Mouse (Mus musculus): ENCODE measurements around the gene Spata25. TPM values are rescaled to one million over a fixed set of nuclear protein-coding genes. Genes with fewer than 3 reads are reported as not detected.

The Spata25 gene
- polyA plus RNA-seq, 1 experiment from 2014 or later: not detected

- Histone ChIP-seq H3K4me1 (ENCODE audit: insufficient read depth) (peaks cover 16% of the 10 kb centered on the region), H3K27me3 (ENCODE audit: insufficient read depth, low read length) (no peaks in the 10 kb centered on the region), H3K36me3 (replicated peaks; ENCODE audit: insufficient read depth, low read length) (peaks cover 16% of the 10 kb centered on the region), H3K4me2 (ENCODE audit: low read depth, low read length) (peak within 1 kb of the TSS; percentile 98), H3K4me3 (ENCODE audit: low read depth, low read length) (peak within 1 kb of the TSS; percentile 60), H3K9ac (replicated peaks) (peak within 1 kb of the TSS; percentile 71), H3K27ac (ENCODE audit: low read depth) (peak within 1 kb of the TSS; percentile 88), H3K9me3 (ENCODE audit: low read length) (no peaks in the 10 kb centered on the region)
- TF ChIP-seq CTCF (IDR thresholded peaks at IDR 0.05; ENCODE audit: low read depth): peak; percentile 51
- peak; percentile 49; the same call in 1 of the 2 replicates for TF ChIP-seq EP300 (IDR thresholded peaks at IDR 0.05; ENCODE audit: low read depth)
- ATAC-seq (peak; percentile 67), DNase-seq (peak; percentile 89)
- WGBS (ENCODE audit: insufficient replicate concordance): 0% methylated on average over 31 of the region's 31 CpGs
Observed at GRCm38 (mm10) chr2:164833314-164833959, 5.1 kb upstream of the Spata25 start, which contains the start of gene Neurl2. Gene Neurl2, minus strand, starts transcription at chr2:164833456.

DNA sequence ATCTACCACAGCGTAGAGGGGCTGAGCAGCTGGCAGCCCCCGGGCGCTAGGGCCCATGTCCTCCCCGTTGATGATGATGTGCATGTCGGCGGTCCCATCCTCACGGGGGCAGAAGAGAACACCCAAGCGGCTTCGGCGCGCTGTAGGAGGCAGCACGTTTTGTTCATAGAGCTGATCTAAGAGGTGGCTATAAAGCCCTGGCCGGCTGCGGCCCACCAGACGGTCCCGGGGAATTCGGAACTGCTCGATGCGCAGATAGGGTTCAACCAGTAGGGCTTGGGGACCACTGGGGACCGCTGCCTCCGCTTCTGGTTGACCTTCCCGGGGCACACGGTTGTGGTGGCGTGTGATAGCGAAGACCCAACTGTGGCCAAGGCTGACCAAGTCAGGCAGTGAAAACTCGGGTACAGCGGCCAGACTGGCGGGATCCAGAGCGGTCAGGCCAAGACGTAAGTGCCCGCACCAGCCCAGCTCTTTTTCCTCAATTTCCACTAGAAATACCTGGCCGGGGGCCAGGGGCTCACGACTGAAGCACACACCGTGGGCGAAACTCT, 4.5 kb upstream of the Spata25 start, which contains the start of gene Ctsa:
Gene Ctsa (plus strand): TSS at position 126 of the 554 bp plus-strand sequence.
- Histone ChIP-seq H3K9me3 (ENCODE audit: low read length) (no peaks in the 10 kb centered on the region), H3K27me3 (ENCODE audit: insufficient read depth, low read length) (no peaks in the 10 kb centered on the region), H3K4me3 (ENCODE audit: low read depth, low read length) (peak within 1 kb of the TSS; percentile 60), H3K27ac (ENCODE audit: low read depth) (peak within 1 kb of the TSS; percentile 88), H3K4me1 (ENCODE audit: insufficient read depth) (peaks cover 16% of the 10 kb centered on the region), H3K9ac (replicated peaks) (peak within 1 kb of the TSS; percentile 71), H3K36me3 (replicated peaks; ENCODE audit: insufficient read depth, low read length) (peaks cover 11% of the 10 kb centered on the region), H3K4me2 (ENCODE audit: low read depth, low read length) (peak within 1 kb of the TSS; percentile 98)
- TF ChIP-seq EP300 (IDR thresholded peaks at IDR 0.05; ENCODE audit: low read depth) (no peak), CTCF (IDR thresholded peaks at IDR 0.05; ENCODE audit: low read depth) (peak; percentile 85)
- WGBS (ENCODE audit: insufficient replicate concordance): 1% methylated on average over 35 of the region's 35 CpGs
- peak; percentile 83 for DNase-seq
- ATAC-seq: peak; percentile 69

- WGBS (ENCODE audit: insufficient replicate concordance): 60% methylated on average over 16 of the region's 16 CpGs
Observed at GRCm38 (mm10) chr2:164832032-164832747, 3.9 kb upstream of the Spata25 start.

DNA sequence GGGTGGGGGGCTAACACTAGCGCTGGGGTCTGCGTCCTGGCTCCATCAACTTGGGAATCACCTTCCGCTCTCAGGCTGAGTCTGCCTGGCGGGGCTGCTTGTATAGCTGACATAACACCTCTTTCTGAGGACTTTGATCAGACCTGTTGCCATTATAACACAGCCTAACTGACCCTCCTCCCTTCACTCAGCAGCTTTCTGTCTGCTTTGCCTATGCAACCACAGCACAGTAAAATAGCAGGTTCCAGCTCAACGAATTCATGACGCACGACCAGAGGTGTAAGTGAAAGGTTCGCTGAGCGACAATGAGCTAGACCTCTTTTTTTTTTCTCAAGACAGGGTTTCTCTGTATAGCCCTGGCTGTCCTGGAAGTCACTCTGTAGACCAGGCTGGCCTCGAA, 2.7 kb upstream of the Spata25 start:
- Histone ChIP-seq H3K27me3 (ENCODE audit: insufficient read depth, low read length) (no peaks in the 10 kb centered on the region), H3K27ac (ENCODE audit: low read depth) (no peak overlapping the region), H3K4me1 (ENCODE audit: insufficient read depth) (peaks cover 16% of the 10 kb centered on the region), H3K4me2 (ENCODE audit: low read depth, low read length) (no peak overlapping the region), H3K36me3 (replicated peaks; ENCODE audit: insufficient read depth, low read length) (peaks cover 8% of the 10 kb centered on the region; the same call in 1 of the 2 replicates), H3K9me3 (ENCODE audit: low read length) (no peaks in the 10 kb centered on the region), H3K9ac (replicated peaks) (no peak overlapping the region), H3K4me3 (ENCODE audit: low read depth, low read length) (no peak overlapping the region)
- peak; percentile 28; the same call in 1 of the 2 replicates for ATAC-seq
- no peak for DNase-seq
- WGBS (ENCODE audit: insufficient replicate concordance): 71% methylated on average over 10 of the region's 10 CpGs
- TF ChIP-seq CTCF (IDR thresholded peaks at IDR 0.05; ENCODE audit: low read depth) (no peak), EP300 (IDR thresholded peaks at IDR 0.05; ENCODE audit: low read depth) (no peak)

More at GRCm38 (mm10) chr2:164832032-164832747, 3.9 kb upstream of the Spata25 start:
- Histone ChIP-seq H3K36me3 (replicated peaks; ENCODE audit: insufficient read depth, low read length) (peaks cover 13% of the 10 kb centered on the region), H3K4me3 (ENCODE audit: low read depth, low read length) (peak overlapping the region; percentile 60), H3K4me2 (ENCODE audit: low read depth, low read length) (peak overlapping the region; percentile 98), H3K9ac (replicated peaks) (no peak overlapping the region), H3K27me3 (ENCODE audit: insufficient read depth, low read length) (no peaks in the 10 kb centered on the region), H3K27ac (ENCODE audit: low read depth) (peak overlapping the region; percentile 88; the same call in 1 of the 2 replicates), H3K9me3 (ENCODE audit: low read length) (no peaks in the 10 kb centered on the region), H3K4me1 (ENCODE audit: insufficient read depth) (peaks cover 16% of the 10 kb centered on the region)
- TF ChIP-seq CTCF (IDR thresholded peaks at IDR 0.05; ENCODE audit: low read depth): no peak
- TF ChIP-seq EP300 (IDR thresholded peaks at IDR 0.05; ENCODE audit: low read depth): no peak
- ATAC-seq (no peak), DNase-seq (no peak)

DNA sequence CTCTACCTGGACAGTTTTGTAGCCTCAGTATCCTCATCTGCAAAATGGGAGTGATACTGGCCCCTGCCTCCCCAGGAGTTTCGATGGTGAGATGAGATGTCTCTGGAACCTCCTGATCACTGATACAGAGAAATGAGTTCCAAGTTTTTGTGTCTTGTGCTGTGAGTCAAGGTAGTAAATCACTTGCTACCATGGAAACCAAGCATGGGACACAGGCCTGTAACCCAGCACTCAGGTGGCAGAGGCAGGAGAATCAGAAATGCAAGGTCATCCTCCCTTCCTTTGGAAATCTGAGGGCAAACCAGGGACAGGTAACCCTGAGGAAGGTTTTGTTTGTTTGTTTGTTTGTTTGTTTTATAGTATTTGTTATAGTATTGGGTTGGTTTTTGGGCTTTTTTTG, 753 bp upstream of the Spata25 start:
- DNase-seq: no peak
- Histone ChIP-seq H3K4me2 (ENCODE audit: low read depth, low read length) (no peak overlapping the region), H3K4me3 (ENCODE audit: low read depth, low read length) (no peak overlapping the region), H3K4me1 (ENCODE audit: insufficient read depth) (peaks cover 9% of the 10 kb centered on the region), H3K36me3 (replicated peaks; ENCODE audit: insufficient read depth, low read length) (peaks cover 18% of the 10 kb centered on the region; the same call in 1 of the 2 replicates), H3K27me3 (ENCODE audit: insufficient read depth, low read length) (no peaks in the 10 kb centered on the region), H3K9ac (replicated peaks) (no peak overlapping the region), H3K9me3 (ENCODE audit: low read length) (no peaks in the 10 kb centered on the region), H3K27ac (ENCODE audit: low read depth) (no peak overlapping the region)
- no peak for TF ChIP-seq EP300 (IDR thresholded peaks at IDR 0.05; ENCODE audit: low read depth)
- no peak for TF ChIP-seq CTCF (IDR thresholded peaks at IDR 0.05; ENCODE audit: low read depth)
- 74% methylated on average over 1 of the region's 1 CpGs for WGBS (ENCODE audit: insufficient replicate concordance)
- ATAC-seq: no peak
